Mouse (Mus musculus) right cerebral cortex, postnatal 25 days (tissue): ENCODE results near the gene Shroom3.

Experiments used
- DNase-seq: peaks from one replicate; pipeline ENCODE4 v3.0.0; 2022

Gene Shroom3

GRCm38 (mm10) chr5:92810922-92811533 is 127.8 kb downstream of the Shroom3 start:
- peak; percentile 14 for DNase-seq

GRCm38 (mm10) chr5:92811761-92812160 is 128.5 kb downstream of the Shroom3 start:
- no peak for DNase-seq

GRCm38 (mm10) chr5:92812936-92813335 is 129.7 kb downstream of the Shroom3 start:
- DNase-seq: no peak

GRCm38 (mm10) chr5:92813562-92813961 is 130.3 kb downstream of the Shroom3 start:
- no peak for DNase-seq

GRCm38 (mm10) chr5:92814621-92815020 is 131.4 kb downstream of the Shroom3 start:
- no peak for DNase-seq

- DNase-seq: no peak
Observed at GRCm38 (mm10) chr5:92817122-92817822, 134.0 kb downstream of the Shroom3 start.

- DNase-seq: no peak
Observed at GRCm38 (mm10) chr5:92821370-92821769, 138.1 kb downstream of the Shroom3 start.

- DNase-seq: no peak
Observed at GRCm38 (mm10) chr5:92823495-92823894, 140.3 kb downstream of the Shroom3 start.

GRCm38 (mm10) chr5:92824304-92825009 is 141.2 kb downstream of the Shroom3 start:
- DNase-seq: no peak

GRCm38 (mm10) chr5:92830391-92830790 is 147.2 kb downstream of the Shroom3 start:
- no peak for DNase-seq

- no peak for DNase-seq
Observed at GRCm38 (mm10) chr5:92834513-92834912, 151.3 kb downstream of the Shroom3 start.

- no peak for DNase-seq
Observed at GRCm38 (mm10) chr5:92837311-92837710, 154.1 kb downstream of the Shroom3 start.

- DNase-seq: no peak
Observed at GRCm38 (mm10) chr5:92838351-92838784, 155.1 kb downstream of the Shroom3 start.

GRCm38 (mm10) chr5:92839314-92839713 is 156.1 kb downstream of the Shroom3 start:
- no peak for DNase-seq

- no peak for DNase-seq
Observed at GRCm38 (mm10) chr5:92841474-92841873, 158.2 kb downstream of the Shroom3 start.

GRCm38 (mm10) chr5:92842417-92842816 is 159.2 kb downstream of the Shroom3 start:
- no peak for DNase-seq

- no peak for DNase-seq
Observed at GRCm38 (mm10) chr5:92842881-92843280, 159.6 kb downstream of the Shroom3 start.

- no peak for DNase-seq
Observed at GRCm38 (mm10) chr5:92843850-92844785, 160.9 kb downstream of the Shroom3 start.

GRCm38 (mm10) chr5:92849743-92850142 is 166.5 kb downstream of the Shroom3 start:
- no peak for DNase-seq

- DNase-seq: no peak
Observed at GRCm38 (mm10) chr5:92850925-92851324, 167.7 kb downstream of the Shroom3 start.

GRCm38 (mm10) chr5:92854983-92855382 is 171.7 kb downstream of the Shroom3 start:
- no peak for DNase-seq

- peak; percentile 45 for DNase-seq
Observed at GRCm38 (mm10) chr5:92856346-92856745, 173.1 kb downstream of the Shroom3 start.

- peak; percentile 42 for DNase-seq
Observed at GRCm38 (mm10) chr5:92857177-92857576, 173.9 kb downstream of the Shroom3 start.
